Mouse (Mus musculus) yolk sac, embryonic 10.5 days (tissue): ENCODE measurements at regions not wholly inside any gene's neighbourhood (a gene's known extent, or its start where the extent isn't known, plus 50 kb on each side); places are given as distances from the start of the nearest gene placed in this dataset.

Source experiments
- DNase-seq: peaks from one replicate; pipeline ENCODE4 v3.0.0-alpha.2; 2017; ENCODE audit warnings: low spot score

DNA sequence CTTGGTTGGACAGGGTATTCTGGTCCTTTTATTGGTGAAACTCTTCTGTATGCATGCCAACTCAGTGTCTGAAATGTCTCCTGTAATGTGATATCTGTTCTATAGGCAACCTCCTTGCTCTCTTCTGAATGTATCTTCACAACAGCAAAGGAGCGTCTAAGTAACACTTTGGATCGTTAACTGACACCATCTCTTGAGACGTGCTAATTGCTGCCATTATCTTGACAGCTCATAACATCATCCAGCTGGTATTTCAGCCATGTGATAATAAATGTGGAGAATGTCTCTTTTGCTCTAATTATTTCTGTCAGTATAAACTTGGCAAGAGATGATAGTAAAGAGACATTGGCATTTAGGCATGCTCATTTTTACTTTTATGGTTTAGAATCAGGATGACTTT lies 68.8 kb upstream of the Col8a1 start:
- no peak for DNase-seq

DNA sequence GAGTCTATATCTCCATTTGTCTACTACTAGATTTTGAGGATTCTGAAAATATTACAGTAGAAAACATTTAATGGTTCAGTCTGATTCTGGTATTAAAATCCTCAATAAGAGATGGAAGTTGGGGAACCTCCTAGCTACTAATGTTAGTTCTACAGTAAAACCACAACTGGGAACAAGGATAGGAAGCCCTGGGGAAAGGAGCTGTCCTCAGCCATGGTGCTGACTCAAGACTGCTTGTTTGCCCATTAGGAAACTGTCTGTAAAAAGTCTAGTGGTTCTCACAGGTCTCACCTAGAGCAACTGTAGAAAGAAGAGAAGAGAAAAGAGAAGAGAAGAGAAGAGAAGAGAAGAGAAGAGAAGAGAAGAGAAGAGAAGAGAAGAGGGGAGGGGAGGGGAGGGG lies 90.9 kb upstream of the Col8a1 start:
- no peak for DNase-seq

DNA sequence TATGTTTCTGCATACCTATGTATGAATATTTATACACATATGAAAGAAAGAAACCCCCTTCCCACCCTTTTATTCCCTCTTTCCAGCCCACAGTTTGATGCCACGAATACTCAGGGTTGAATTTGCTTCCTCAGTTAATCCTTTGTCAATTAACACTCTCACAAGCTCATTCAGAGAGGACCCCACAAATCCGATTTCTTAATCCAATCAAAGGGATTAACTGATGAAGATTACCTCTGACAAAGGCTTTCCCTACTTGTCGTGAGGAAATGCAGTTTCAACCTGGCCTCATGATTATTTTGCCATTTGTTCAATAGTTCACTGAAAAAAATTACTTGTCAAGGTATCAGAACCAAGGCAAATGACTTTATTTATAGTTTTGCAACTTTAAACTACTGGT lies 91.8 kb upstream of the Col8a1 start:
- DNase-seq, result no peak

DNA sequence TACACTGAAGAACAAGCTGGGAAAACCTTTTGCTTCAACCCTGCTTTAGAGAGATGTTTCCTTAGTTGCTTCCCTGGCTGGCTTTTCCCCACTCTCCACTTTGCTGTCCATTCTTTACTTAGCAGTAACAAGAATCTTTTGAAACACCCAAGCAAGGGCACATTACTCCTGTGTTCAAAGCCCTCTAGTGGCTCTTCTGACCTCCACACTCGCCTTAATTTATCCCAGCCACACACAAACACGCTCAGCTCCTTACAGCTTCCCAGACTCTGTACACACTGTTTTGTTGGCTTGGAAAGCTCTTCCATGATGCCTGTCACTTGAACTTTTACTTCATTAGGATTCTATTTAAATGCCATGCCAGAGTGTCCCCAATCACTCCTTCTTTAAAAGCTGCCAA lies 97.3 kb upstream of the Col8a1 start:
- no peak for DNase-seq

DNA sequence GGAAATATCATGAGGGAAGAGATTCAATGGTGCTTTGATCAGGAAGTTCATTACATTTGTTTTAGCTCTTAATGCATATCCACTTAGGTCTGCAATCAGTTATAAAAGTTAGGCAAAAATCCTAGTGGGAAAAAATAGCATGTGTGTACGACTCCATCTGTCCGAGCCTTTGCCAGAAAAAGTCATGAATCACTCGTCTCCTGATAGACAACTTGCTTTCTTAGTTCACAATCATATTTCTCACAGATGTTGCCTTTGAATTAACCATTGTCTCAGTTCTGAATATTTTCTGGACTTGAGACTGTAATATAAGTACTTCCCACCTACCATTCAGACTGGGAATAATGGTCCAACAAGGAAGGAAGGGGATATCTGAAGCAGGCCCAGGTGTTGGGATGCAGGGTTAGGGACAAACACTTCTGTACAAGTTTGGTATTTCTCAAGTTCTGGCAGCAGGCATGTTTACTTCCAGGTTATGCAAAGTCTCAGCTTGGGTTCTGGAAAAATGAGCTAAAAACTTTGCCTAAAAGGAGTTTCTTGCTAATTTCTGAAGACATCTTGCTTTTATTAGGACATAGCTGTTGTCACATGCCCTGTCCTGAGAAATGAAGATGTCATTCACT lies 98.4 kb upstream of the Col8a1 start:
- DNase-seq, result no peak

DNA sequence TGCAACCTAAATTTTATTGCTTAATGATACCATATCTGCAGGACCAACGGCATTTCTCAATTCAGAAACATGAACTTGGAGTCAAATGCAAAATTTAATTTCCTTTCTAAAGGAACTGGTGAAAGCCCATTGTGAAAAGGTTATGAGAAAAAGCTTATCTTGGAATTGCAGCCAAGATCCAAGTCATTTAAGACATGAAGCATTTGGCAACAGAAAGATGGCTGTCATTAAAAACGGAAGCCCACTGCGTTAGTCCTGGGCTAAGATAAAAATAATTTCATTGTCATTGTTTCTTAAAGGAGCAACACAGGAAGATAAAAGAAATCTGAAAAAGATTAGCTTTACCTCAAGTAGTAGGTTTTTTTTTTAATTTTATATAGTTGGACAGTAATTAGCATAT lies 99.2 kb upstream of the Col8a1 start:
- DNase-seq, result no peak

DNA sequence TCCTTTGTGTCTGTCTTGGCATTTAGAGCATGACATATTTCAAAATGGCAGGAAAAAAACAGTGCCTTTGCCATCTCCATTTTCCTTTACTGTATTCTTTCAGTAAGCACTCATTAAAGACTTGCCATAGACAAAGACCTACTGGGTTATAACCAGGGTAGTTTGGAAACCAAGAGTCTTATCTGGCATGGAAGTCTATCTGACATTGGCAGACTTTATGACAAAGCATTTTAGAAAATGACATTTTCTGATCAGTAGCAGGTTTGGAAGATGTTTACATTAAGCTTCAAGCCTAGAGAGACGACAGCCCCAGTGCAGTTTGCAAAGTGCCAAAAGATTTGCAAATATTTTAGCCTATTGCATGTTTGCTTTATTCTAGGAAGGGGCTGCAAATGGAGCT lies 102.5 kb upstream of the Col8a1 start:
- DNase-seq, result no peak

DNA sequence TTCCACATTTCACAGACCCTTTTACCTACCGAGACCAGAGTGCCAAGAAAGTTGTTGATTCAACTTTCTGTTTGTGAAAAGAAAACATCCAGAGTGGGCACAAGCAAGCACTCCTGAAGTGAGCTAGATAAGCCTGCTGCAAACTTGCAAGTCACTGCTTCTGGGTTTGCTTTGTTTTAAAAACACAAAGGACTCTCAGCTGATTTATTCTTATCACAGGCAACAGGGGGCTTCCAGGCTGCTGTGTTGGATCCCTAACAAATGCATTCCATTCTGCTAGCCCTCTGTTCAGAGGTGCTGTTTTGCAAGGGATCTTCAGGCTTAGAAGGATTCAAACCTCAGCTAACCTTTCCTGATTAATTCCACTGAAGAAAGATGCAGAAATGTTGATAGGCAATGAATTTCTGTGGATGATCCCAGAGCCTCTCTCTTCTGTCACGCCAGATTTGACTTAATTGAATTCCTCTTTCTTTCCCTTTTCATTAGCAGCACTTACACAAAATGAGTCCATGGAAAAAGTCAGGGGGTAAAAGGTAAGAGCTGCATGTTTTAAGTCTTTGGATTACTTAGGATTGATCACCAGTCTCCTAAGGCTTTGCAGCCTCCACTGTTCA lies 103.7 kb upstream of the Col8a1 start:
- no peak for DNase-seq

DNA sequence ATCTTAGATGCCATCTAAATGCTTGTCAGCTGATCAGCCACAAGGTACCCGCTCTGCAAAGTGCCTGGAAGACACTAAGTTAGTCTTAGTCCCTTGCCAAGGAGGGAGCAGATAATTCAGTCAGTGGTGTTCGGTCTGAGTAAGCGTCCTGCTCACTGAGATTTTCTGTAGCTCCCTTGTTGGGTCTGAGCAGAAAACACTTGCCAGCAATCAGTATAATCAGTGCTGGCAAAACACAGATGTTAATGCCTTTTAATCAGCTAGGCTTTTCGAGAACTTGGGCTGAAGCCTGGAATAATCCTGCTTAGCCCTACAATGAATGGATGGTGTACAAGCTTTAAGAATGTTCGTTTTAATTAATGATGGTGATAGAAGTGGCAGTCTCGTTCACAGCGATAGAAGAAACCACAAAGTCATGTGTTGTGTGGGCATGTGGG lies 104.2 kb upstream of the Col8a1 start:
- DNase-seq, result no peak

DNA sequence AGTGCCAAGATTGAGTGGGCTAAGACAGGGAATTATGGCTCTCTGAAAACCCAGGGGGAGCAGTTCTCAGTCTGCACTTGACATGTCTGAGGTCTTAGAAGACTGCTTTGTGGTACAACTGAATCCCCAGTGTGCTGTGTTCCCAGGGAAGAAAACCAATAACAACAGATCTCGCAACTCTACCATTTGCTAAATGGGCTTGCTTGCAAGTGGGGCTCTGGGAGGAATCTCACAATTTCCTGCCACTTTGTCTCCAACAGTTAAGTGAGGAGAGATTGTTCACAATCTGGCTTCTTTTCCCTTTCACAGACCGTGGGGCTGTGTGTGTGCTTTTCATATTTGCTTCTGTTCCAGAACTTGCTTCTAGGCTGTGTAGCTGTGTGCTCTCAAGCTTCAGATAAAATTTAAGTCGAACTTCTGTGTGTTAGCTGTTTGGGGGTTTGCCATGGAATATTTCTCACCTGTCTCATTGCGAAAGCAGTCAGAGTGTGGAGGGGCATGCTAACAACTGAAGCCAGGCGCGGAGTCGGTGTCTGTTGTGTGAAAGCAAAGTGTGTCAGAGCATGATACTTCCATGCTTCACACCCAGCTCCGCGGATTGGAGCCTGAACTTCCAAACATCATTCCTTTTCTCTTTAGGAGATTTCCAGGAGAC lies 108.8 kb upstream of the Col8a1 start:
- DNase-seq, result no peak

DNA sequence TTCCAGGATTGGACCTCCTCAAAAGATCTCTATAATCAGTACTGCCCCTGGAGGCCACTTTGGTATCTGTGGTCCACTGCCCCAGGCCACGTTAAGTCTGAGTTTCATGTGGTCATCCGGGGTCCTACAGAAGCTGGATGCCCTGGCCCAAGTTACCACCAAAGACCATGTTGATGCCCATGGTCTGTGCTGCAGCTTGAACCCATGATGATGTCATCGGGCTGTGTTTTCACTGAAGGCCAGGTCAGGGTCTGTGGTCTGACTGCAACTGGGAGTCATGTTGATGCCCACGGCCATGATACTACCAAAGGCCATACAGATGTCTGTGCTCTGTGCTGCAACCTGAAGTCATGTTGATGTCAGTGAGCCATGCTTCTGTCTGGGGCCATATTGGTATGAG lies 122.3 kb upstream of the Col8a1 start:
- DNase-seq, result no peak

DNA sequence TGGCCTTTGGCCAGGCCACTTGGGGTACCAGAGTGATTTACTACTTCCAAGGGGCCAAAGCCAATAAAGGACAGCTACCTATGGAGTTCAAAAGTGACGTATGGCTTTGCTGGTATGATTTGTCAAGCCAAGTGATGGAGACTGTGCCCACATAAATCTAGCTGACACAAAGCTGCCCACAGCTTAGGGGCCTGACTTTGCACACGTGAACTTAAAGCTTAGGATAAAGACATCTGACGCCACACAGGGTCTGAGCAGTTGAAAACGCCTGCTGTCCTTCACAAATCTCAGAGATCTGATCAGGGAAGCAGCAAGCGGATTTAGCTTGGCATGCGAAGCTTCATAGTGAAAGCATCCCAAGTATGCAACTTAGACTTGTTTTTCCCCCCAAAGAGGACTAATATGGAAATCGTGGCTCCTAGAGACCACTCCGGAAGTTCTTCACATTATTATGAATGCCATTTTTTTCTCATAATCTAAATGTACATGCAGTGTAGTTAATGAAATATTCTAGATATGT lies 127.1 kb upstream of the Col8a1 start:
- peak; percentile 21 for DNase-seq

DNA sequence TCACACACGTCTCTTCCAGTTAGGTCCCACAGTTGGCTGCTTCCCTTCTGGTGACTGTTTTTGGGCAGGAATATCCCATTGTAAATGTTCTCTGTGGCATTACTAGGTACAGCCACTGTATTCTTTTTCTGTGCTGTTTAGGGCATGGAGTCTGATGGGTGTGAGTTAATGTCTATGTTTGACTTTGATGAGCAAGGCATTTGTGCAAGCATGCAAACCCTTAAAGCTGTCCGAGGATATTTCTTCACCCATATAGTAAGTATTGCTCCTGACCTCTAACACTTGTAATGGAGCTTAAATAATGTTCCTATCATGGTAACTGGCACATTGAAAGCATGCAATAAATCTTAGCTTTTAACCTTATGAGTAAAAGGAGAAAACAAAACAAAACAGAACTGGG lies 133.6 kb upstream of the Col8a1 start:
- DNase-seq, result no peak

DNA sequence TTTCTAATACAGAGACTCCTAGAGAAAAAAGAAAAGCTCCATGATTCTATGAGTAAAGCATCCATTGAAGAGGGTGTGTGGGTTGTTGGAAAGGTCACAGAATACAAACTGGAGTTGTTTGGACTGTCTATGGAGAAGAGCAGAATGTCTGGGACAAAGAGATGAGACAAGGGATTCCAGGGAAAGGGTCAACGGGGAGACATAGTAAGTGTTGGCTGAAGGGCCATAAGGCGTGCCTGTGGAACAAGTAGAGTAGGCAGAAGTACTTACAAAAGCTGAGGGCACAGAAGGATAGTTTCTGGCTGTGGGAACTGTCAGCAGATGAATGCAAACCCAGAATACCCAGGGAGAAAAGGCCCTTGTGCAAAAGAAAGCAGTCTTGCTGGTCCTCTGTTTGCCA lies 134.0 kb upstream of the Col8a1 start:
- no peak for DNase-seq

DNA sequence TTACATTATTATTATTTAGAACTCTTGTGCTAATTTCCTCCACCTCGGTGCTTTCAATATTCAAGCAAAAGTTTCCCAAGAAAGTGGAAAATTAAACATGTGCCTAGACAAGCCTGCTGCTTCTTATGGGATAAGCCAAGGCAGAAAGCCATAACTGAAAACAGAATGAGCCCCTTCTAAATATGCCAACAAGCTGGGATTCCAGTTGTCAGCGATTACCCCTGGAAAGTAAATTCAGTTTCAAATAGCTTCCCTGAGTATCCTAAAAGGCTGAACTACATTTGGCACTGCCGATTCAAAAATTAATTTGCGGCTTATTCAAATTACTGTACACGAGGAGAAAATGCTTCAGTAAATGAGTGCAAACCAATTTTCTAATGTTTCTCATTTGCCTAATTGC lies 135.6 kb upstream of the Col8a1 start:
- DNase-seq, result no peak

DNA sequence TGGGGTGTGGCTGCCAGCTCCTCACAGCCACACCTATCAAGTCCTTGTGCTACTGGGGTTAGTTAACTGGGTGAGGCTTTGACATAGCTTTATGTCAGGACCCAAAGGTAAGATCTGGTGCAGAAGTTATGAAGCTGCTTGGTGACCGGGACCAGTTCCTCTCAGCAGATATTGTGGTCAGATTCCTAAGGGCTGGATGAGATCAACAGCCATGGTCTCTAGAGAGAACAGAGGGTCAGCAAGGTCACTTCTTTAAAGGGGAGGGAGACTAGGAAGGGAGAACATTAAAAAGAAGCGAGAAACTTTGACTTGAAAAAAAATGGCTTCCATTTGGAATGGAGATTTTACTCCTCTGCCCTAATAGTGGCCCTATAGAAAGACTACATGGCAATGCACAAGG lies 138.6 kb upstream of the Col8a1 start:
- DNase-seq, result no peak

DNA sequence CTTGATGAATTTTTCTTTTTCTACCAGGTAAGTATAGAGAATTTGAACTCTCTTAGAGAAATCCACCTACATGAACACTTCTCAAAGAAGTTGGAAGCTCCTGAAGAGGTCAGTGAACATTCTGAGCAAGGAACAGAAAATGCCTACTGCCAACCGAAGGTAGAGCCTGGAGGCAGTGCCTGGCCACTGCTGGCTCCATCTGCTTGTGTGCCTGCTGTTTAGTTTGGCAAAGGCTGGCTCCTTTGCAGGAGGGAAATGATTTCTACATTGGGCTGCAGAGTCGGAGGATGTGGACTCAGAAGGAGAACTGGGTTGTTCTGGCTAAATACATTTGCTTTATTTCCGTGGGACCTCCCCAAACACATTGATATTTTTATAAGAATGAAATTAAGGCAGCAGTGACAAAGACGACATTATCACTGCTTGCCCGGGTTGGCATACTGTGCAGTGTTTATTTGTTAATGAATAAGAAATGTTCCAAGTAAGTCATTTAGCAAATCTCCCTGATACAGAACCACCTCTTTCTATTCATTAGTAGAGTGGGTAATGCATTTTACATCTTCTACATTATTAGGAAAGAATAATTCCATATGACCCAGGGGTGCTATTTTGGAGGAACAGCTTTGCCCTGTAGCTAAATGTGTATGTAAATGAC lies 139.3 kb upstream of the Col8a1 start:
- no peak for DNase-seq

DNA sequence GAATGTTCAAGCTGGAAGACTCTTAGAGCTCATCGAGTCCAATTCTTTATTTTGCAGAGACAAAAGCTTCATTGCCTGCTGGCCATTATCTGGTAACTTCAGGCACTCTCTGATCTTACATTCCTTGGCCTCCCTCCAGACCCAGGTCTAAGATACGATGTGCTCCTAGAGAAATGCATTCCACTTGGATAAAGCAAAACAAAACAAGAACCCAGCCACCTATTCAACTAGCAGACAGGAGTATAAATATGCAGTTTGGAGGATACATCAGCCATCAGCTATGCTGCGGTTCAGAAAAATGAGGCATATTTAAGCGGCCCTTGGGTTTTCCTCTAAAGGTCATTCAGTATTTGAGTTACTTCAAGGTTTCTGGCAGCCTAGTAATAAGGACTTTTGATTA lies 146.5 kb upstream of the Col8a1 start:
- no peak for DNase-seq

DNA sequence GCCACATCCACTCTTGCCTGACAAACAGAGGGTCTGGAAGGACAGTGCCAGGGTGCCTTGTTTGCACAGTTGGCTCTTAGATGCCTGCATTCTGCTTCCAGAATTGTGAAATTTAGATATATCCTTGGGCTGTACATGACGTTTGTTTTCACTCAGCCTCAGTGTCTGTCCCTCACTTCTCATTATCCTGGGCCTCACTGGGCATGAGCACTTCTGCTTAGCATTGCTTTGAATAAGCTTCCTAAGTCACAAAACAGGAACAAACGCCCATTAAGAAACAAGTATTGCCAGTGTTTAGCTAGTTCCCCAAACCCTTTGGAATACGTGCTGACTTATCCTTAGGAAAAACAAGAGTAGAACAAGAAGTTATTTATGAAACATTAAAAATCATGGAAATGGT lies 148.0 kb upstream of the Col8a1 start:
- DNase-seq, result no peak

DNA sequence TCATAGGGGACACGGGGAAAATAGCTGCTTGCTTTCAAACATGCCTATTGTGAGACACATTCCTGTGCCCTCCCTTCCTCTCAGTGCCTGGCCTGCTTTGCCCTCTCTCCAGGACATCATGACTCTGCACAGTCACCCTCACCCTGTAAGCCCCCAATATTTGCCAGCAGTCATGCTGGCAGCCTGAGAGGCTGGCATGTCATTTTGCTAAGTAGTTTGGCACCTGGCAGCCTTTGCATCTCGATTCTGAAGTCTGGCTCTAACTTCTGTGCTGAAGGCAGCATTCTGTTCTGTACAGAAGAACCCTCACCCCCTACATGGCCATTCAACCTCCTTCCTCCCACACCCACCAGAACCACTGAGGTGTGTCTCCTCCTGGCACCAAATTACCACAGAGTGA lies 157.5 kb upstream of the Col8a1 start:
- no peak for DNase-seq

DNA sequence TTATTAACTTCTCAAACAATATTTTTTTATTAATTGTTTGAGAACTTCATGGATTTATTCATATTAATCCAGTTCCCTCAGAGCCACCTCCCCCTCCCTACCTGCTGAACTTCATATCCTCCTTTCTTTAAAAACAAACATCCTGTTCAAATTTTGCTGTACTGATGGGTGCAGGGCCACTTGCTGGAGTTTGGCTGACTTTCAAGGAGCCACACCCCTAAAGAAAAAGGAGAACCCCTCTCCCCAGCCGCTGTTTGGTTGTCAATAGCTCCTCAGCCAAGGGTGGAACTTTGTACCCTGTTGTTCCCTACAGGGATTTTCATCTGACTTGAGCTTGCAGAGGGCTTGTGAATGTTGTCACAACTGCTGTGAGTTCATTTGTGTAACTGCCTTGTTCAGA lies 160.0 kb upstream of the Col8a1 start:
- no peak for DNase-seq

DNA sequence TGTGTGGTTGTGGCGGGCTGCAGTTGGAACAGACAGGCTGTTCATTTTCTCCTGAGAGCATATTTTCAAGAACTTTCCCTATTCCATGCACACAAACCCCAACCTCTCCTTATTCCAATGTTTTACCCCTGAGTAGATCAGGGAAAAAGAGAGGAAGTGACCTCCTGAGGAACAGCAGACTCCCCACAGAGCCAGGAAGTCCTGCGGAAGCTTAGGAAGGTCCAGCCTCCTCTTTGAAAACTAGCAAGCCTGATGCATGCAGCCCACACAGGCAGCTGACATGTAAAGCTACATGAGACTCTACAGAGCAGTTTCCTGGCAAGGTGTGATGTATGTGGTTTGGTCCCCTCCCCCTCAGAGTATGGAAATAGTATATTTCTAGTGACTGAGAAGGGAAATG lies 160.9 kb upstream of the Col8a1 start:
- no peak for DNase-seq

DNA sequence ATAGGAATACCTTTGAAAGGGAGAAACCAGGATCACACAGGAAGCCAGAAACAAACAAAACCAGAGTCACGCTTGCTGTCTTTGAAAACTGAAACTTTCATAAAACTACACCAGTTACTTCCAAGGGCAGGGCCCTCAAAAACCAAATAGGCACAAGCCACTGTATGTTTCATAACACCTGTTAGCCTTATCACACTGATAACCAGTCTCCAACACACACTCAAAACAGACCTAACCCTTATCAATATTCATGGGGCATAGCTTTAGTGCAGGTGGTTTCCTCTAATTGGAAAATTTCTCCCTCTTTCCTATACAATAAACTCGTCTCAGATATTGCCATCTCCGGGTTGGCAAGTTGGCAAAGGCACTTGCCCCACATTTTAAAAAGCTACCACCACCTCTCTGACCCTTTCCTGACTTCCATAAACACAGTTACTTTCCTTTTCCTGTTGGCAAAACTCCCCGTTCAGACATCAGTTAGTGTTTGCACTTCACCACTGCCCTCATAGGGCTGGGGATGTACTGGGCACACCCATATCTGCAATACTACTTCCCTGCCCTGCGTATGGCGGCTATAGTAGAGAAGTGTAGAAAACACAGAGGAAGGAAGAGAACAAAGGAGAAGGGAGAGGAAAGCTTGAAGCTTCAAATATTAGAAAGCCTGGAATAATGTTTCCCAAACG lies 169.1 kb upstream of the Col8a1 start:
- DNase-seq, result no peak
